Mouse (Mus musculus) midbrain, embryonic 11.5 days (tissue): ENCODE measurements at regions not wholly inside any gene's neighbourhood (a gene's known extent, or its start where the extent isn't known, plus 50 kb on each side); places are given as distances from the start of the nearest gene placed in this dataset.

Source experiments
- ATAC-seq: fragments of 200-750 bp; cut with Nextera tagmentation; 2 replicates; pipeline ENCODE4 v1.8.0; 2017; ENCODE audit warnings: moderate TSS enrichment, moderate library complexity; ENCODE audit not compliant: low FRiP score
- DNase-seq: peaks from one replicate; pipeline ENCODE4 v3.0.0; 2015; ENCODE audit warnings: low spot score; ENCODE audit errors: missing footprints
- H3K27ac ChIP-seq: fragments of 300-500 bp; sonication (generic); 2 replicates; pipeline ENCODE4 v1.5.1; 2014; ENCODE audit warnings: low read depth, low read length
- H3K27me3 ChIP-seq: fragments of 300-500 bp; sonication (generic); 2 replicates; pipeline ENCODE4 v1.6.1; 2014; ENCODE audit warnings: mild to moderate bottlenecking, low read length, moderate library complexity, mixed read lengths; ENCODE audit not compliant: control insufficient read depth, insufficient read depth
- H3K36me3 ChIP-seq: fragments of 300-500 bp; sonication (generic); 2 replicates; pipeline ENCODE4 v1.6.1; 2014; ENCODE audit warnings: mild to moderate bottlenecking, low read length, moderate library complexity, mixed read lengths; ENCODE audit not compliant: control insufficient read depth, insufficient read depth
- H3K4me1 ChIP-seq: fragments of 300-500 bp; sonication (generic); 2 replicates; pipeline ENCODE4 v1.6.1; 2014; ENCODE audit warnings: low read length; ENCODE audit not compliant: control insufficient read depth, insufficient read depth
- H3K4me2 ChIP-seq: fragments of 300-500 bp; sonication (generic); 2 replicates; pipeline ENCODE4 v1.6.1; 2014; ENCODE audit warnings: mild to moderate bottlenecking, moderate library complexity
- H3K4me3 ChIP-seq: fragments of 300-500 bp; sonication (generic); 2 replicates; pipeline ENCODE4 v1.5.1; 2014; ENCODE audit warnings: low read depth, low read length
- H3K9ac ChIP-seq: fragments of 300-500 bp; sonication (generic); 2 replicates; pipeline ENCODE4 v1.6.1; 2014; ENCODE audit warnings: low read length
- H3K9me3 ChIP-seq: fragments of 300-500 bp; sonication (generic); 2 replicates; pipeline ENCODE4 v1.6.1; 2016; ENCODE audit warnings: low read length; ENCODE audit not compliant: control insufficient read depth
- WGBS: fragments of 180-500 bp; shearing (Covaris S2); extraction: QIAGEN DNeasy Blood & Tissue Kit; methylation state at CpG from one replicate; pipeline ENCODE4 v1.1.7; 2014; 5-methylcytosine and 5-hydroxymethylcytosine counted together

GRCm38 (mm10) chr9:27453476-27453875 lies 56.9 kb downstream of the Spata19 start:
- no peaks in the 10 kb centered on the region for H3K9me3 ChIP-seq
- no peaks in the 10 kb centered on the region for H3K36me3 ChIP-seq
- no peak overlapping the region for H3K9ac ChIP-seq
- WGBS: 82% methylated on average over 2 of the region's 2 CpGs
- H3K4me1 ChIP-seq: peaks cover 6% of the 10 kb centered on the region; the same call in 1 of the 2 replicates
- no peak overlapping the region for H3K4me3 ChIP-seq
- no peaks in the 10 kb centered on the region for H3K27me3 ChIP-seq
- no peak overlapping the region for H3K4me2 ChIP-seq
- ATAC-seq (no peak), DNase-seq (peak; percentile 69)
- H3K27ac ChIP-seq: no peak overlapping the region

GRCm38 (mm10) chr9:27453924-27454652 lies 57.5 kb downstream of the Spata19 start:
- ATAC-seq: no peak
- 81% methylated on average over 10 of the region's 10 CpGs for whole genome bisulfite sequencing

GRCm38 (mm10) chr9:27458335-27459040 lies 61.9 kb downstream of the Spata19 start:
- DNase-seq (peak; percentile 84), ATAC-seq (peak; percentile 68)
- no peaks in the 10 kb centered on the region for H3K36me3 ChIP-seq
- H3K4me1 ChIP-seq: no peaks in the 10 kb centered on the region
- H3K27ac ChIP-seq: no peak overlapping the region
- 26% methylated on average over 3 of the region's 3 CpGs for WGBS
- H3K9ac ChIP-seq: no peak overlapping the region
- no peaks in the 10 kb centered on the region for H3K27me3 ChIP-seq
- H3K9me3 ChIP-seq: no peaks in the 10 kb centered on the region
- no peak overlapping the region for H3K4me2 ChIP-seq
- H3K4me3 ChIP-seq: no peak overlapping the region

More at GRCm38 (mm10) chr9:27453924-27454652, 57.5 kb downstream of the Spata19 start:
- DNase-seq: peak; percentile 41
- H3K36me3 ChIP-seq: no peaks in the 10 kb centered on the region
- peaks cover 6% of the 10 kb centered on the region; the same call in 1 of the 2 replicates for H3K4me1 ChIP-seq
- no peak overlapping the region for H3K4me3 ChIP-seq
- no peaks in the 10 kb centered on the region for H3K27me3 ChIP-seq
- no peaks in the 10 kb centered on the region for H3K9me3 ChIP-seq
- no peak overlapping the region for H3K27ac ChIP-seq
- no peak overlapping the region for H3K9ac ChIP-seq
- H3K4me2 ChIP-seq: no peak overlapping the region

- H3K36me3 ChIP-seq: no peaks in the 10 kb centered on the region
- H3K9ac ChIP-seq: no peak overlapping the region
- ATAC-seq: no peak
- 53% methylated on average over 8 of the region's 8 CpGs for WGBS
- H3K4me2 ChIP-seq: no peak overlapping the region
- no peak overlapping the region for H3K27ac ChIP-seq
- H3K4me3 ChIP-seq: no peak overlapping the region
- DNase-seq: peak; percentile 12
- no peaks in the 10 kb centered on the region for H3K27me3 ChIP-seq
- H3K4me1 ChIP-seq: no peaks in the 10 kb centered on the region
- no peaks in the 10 kb centered on the region for H3K9me3 ChIP-seq
These were observed 64.4 kb downstream of the Spata19 start for GRCm38 (mm10) chr9:27461029-27461428.

GRCm38 (mm10) chr9:27464006-27464405 lies 67.4 kb downstream of the Spata19 start:
- 83% methylated on average over 1 of the region's 1 CpGs for WGBS
- Histone ChIP-seq H3K4me3 (no peak overlapping the region), H3K4me1 (no peaks in the 10 kb centered on the region), H3K9me3 (no peaks in the 10 kb centered on the region), H3K27ac (no peak overlapping the region), H3K36me3 (no peaks in the 10 kb centered on the region), H3K9ac (no peak overlapping the region), H3K27me3 (no peaks in the 10 kb centered on the region), H3K4me2 (no peak overlapping the region)
- no peak for ATAC-seq
- no peak for DNase-seq

GRCm38 (mm10) chr9:27475468-27475867 lies 78.9 kb downstream of the Spata19 start:
- Histone ChIP-seq H3K36me3 (no peaks in the 10 kb centered on the region), H3K9ac (no peak overlapping the region), H3K4me2 (no peak overlapping the region), H3K27ac (no peak overlapping the region), H3K27me3 (no peaks in the 10 kb centered on the region), H3K9me3 (no peaks in the 10 kb centered on the region), H3K4me1 (no peaks in the 10 kb centered on the region), H3K4me3 (no peak overlapping the region)
- ATAC-seq (no peak), DNase-seq (no peak)
- 90% methylated on average over 10 of the region's 10 CpGs for WGBS

GRCm38 (mm10) chr9:27476636-27477035 lies 80.0 kb downstream of the Spata19 start:
- WGBS: 83% methylated on average over 5 of the region's 5 CpGs
- H3K4me3 ChIP-seq: no peak overlapping the region
- no peaks in the 10 kb centered on the region for H3K9me3 ChIP-seq
- no peak overlapping the region for H3K9ac ChIP-seq
- no peak overlapping the region for H3K27ac ChIP-seq
- H3K4me2 ChIP-seq: no peak overlapping the region
- no peaks in the 10 kb centered on the region for H3K36me3 ChIP-seq
- DNase-seq: no peak
- H3K4me1 ChIP-seq: no peaks in the 10 kb centered on the region
- no peak for ATAC-seq
- no peaks in the 10 kb centered on the region for H3K27me3 ChIP-seq

GRCm38 (mm10) chr9:27477079-27477687 lies 80.6 kb downstream of the Spata19 start:
- no peaks in the 10 kb centered on the region for H3K27me3 ChIP-seq
- 71% methylated on average over 4 of the region's 4 CpGs for WGBS
- no peaks in the 10 kb centered on the region for H3K4me1 ChIP-seq
- H3K9me3 ChIP-seq: no peaks in the 10 kb centered on the region
- no peak overlapping the region for H3K27ac ChIP-seq
- peak; percentile 47 for DNase-seq
- no peak overlapping the region for H3K4me2 ChIP-seq
- no peak overlapping the region for H3K4me3 ChIP-seq
- ATAC-seq: no peak
- H3K36me3 ChIP-seq: no peaks in the 10 kb centered on the region
- no peak overlapping the region for H3K9ac ChIP-seq

GRCm38 (mm10) chr9:27478346-27478745 lies 81.7 kb downstream of the Spata19 start:
- H3K36me3 ChIP-seq: no peaks in the 10 kb centered on the region
- H3K4me2 ChIP-seq: no peak overlapping the region
- H3K4me1 ChIP-seq: no peaks in the 10 kb centered on the region
- H3K4me3 ChIP-seq: no peak overlapping the region
- 96% methylated on average over 3 of the region's 3 CpGs for WGBS
- ATAC-seq (no peak), DNase-seq (peak; percentile 23)
- H3K9me3 ChIP-seq: no peaks in the 10 kb centered on the region
- H3K9ac ChIP-seq: no peak overlapping the region
- no peak overlapping the region for H3K27ac ChIP-seq
- no peaks in the 10 kb centered on the region for H3K27me3 ChIP-seq
